Mouse (Mus musculus) midbrain, embryonic 10.5 days (tissue): ENCODE data around the gene Hist1h2bg. TPM values are rescaled to one million over a fixed set of nuclear protein-coding genes. Genes with fewer than 3 reads are reported as not detected.

Experiments used
- DNase-seq: peaks from one replicate; pipeline ENCODE4 v3.0.0-alpha.2; 2017; ENCODE audit warnings: low spot score
- H3K27ac ChIP-seq: fragments of 300-500 bp; sonication (generic); replicated peaks from 2 replicates; pipeline ENCODE4 v1.5.1; 2016; ENCODE audit warnings: mild to moderate bottlenecking
- H3K27me3 ChIP-seq: fragments of 300-500 bp; sonication (generic); 2 replicates; pipeline ENCODE4 v1.6.1; 2016; ENCODE audit warnings: low read depth, mild to moderate bottlenecking; ENCODE audit not compliant: poor library complexity, severe bottlenecking
- H3K36me3 ChIP-seq: fragments of 300-500 bp; sonication (generic); 2 replicates; pipeline ENCODE4 v1.6.1; 2016; ENCODE audit warnings: mild to moderate bottlenecking, moderate library complexity
- H3K4me1 ChIP-seq: fragments of 300-500 bp; sonication (generic); 2 replicates; pipeline ENCODE4 v1.6.1; 2016
- H3K4me3 ChIP-seq: fragments of 300-500 bp; sonication (generic); 2 replicates; pipeline ENCODE4 v1.5.1; 2016; ENCODE audit warnings: mild to moderate bottlenecking, moderate library complexity
- H3K9me3 ChIP-seq: fragments of 300-500 bp; sonication (generic); replicated peaks from 2 replicates; pipeline ENCODE4 v1.6.1; 2016; ENCODE audit warnings: mild to moderate bottlenecking
- WGBS: fragments of 180-500 bp; shearing (Covaris S2); methylation state at CpG from one replicate; pipeline ENCODE4 v1.1.7; 2016; 5-methylcytosine and 5-hydroxymethylcytosine counted together
- microRNA-seq: library from miRNA; unstranded; fragments of <30 nt; microRNA quantifications from one replicate; pipeline ENCODE4, GENCODE M21; 2017
- polyA plus RNA-seq: library from polyadenylated mRNA; unstranded; fragments of >200 nt; fragmentation: Nextera tagmentation; extraction: Ambion mirVana; gene quantifications from 2 replicates; pipeline ENCODE4 v1.2.1, GENCODE M21; 2016

Hist1h2bg gene
- polyA plus RNA-seq, 1 experiment from 2014 or later: 6.4 TPM

DNA sequence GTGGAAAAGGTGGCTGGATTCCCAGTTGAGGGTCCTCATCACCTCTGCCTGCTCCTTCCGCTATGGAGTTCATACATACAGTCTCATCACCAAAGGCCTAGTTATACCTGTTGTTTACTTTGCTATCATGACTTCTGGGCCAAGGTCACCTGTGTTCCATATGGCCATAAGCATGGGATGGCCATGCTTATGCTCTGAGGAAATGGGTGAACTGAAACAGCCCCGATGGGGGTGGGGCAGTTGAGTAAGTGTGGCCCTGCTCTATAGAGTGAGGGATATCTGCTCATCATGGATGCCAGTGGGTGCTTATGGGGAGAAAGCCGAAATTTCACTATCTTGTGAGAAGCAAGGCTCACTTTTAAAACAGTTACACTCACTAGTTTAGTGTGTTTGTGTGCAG lies 33.9 kb downstream of the Hist1h2bg start:
- no peaks in the 10 kb centered on the region for H3K36me3 ChIP-seq
- WGBS: 87% methylated on average over 3 of the region's 3 CpGs

DNA sequence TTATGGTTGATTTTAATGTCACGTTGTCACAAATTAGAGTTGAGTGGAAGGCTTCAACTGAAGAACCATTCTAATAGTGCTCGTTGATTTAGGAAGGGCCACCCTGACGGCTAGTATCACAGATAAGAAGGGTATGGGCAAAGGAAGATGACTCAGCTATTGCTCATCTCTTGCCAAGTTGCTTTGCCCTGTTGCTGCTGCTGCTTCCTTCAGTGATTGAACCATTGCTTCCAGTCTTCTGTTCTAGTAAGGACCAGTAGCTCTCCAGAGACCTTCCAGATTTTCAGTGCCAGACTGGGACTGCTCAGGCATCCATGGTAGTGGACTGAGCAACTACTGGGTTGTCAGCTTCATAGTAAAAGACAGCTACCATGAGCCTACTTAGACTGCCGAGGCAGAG lies 38.0 kb downstream of the Hist1h2bg start:
- Histone ChIP-seq H3K9me3 (no peaks in the 10 kb centered on the region), H3K27ac (no peak overlapping the region), H3K4me3 (no peak overlapping the region), H3K4me1 (no peaks in the 10 kb centered on the region), H3K27me3 (no peaks in the 10 kb centered on the region), H3K36me3 (no peaks in the 10 kb centered on the region)
- 89% methylated on average over 4 of the region's 4 CpGs for WGBS
- no peak for DNase-seq

More for the DNA sequence above, 33.9 kb downstream of the Hist1h2bg start:
- H3K9me3 ChIP-seq: no peaks in the 10 kb centered on the region
- DNase-seq: no peak
- H3K27ac ChIP-seq: no peak overlapping the region
- H3K4me3 ChIP-seq: no peak overlapping the region
- H3K27me3 ChIP-seq: no peaks in the 10 kb centered on the region
- H3K4me1 ChIP-seq: no peaks in the 10 kb centered on the region

DNA sequence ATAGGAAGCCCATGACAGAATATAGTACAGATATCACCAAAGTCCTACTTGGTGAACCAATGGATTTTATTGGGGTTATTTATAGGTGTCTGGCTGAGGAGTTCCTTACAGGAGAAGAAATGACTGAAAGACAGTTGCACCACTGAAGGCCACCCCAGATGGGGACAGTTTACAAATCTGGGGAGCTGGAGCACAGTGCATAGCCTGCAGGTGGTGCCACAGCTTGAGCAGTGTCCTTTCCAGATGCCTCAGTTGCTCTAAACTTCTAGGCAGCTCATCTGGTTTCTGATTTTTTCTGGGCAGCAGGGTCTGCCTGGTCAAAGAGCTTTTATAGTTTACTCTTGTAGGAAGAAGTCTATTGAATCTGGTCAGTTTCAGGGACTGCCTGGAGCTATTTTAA lies 38.6 kb downstream of the Hist1h2bg start:
- Histone ChIP-seq H3K4me3 (no peak overlapping the region), H3K27me3 (no peaks in the 10 kb centered on the region), H3K4me1 (no peaks in the 10 kb centered on the region), H3K9me3 (no peaks in the 10 kb centered on the region), H3K27ac (no peak overlapping the region), H3K36me3 (no peaks in the 10 kb centered on the region)
- no peak for DNase-seq

DNA sequence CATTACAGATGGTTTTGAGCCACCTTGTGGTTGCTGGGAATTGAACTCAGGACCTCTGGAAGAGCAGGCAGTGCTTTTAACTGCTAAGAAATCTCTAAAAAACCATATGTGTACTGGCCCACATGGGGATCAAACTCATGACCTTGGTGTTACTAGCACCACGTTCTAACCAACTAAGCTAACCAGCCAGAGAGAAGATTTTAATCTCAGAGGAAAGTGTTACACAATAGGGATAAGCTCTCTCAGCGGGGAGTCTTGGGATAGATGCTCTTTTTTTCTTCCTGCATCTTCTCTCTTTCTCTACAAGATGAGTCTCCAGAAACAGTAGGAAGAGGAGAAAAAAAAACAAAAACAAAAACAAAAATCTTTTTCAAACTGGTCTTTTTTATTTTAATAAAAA lies 39.2 kb downstream of the Hist1h2bg start:
- Histone ChIP-seq H3K4me1 (no peaks in the 10 kb centered on the region), H3K4me3 (no peak overlapping the region), H3K27me3 (no peaks in the 10 kb centered on the region), H3K36me3 (no peaks in the 10 kb centered on the region), H3K27ac (no peak overlapping the region), H3K9me3 (no peaks in the 10 kb centered on the region)
- WGBS: 72% methylated on average over 2 of the region's 2 CpGs
- no peak for DNase-seq

DNA sequence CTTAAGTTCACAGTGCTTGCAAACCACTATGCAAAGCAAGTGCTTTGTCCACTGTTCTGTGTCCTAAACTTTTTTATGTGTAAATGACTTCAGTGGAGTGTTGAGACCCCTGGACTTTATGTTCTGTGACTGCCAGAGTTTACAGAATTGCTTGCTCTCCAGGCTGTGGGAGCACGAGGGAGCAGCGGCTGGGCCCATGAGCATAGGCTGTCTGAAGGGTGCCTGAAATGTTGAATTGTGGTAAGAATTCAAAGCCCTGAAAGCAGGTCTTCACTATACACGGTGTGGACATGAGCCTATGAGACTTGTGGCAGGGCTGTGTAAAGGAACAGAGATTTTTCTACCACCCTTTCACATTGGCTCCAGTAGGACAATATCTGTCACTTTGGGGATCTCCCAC lies 40.4 kb downstream of the Hist1h2bg start:
- Histone ChIP-seq H3K36me3 (no peaks in the 10 kb centered on the region), H3K27ac (no peak overlapping the region), H3K4me3 (no peak overlapping the region), H3K4me1 (no peaks in the 10 kb centered on the region), H3K9me3 (no peaks in the 10 kb centered on the region), H3K27me3 (no peaks in the 10 kb centered on the region)
- no peak for DNase-seq
- 89% methylated on average over 3 of the region's 3 CpGs for whole genome bisulfite sequencing

DNA sequence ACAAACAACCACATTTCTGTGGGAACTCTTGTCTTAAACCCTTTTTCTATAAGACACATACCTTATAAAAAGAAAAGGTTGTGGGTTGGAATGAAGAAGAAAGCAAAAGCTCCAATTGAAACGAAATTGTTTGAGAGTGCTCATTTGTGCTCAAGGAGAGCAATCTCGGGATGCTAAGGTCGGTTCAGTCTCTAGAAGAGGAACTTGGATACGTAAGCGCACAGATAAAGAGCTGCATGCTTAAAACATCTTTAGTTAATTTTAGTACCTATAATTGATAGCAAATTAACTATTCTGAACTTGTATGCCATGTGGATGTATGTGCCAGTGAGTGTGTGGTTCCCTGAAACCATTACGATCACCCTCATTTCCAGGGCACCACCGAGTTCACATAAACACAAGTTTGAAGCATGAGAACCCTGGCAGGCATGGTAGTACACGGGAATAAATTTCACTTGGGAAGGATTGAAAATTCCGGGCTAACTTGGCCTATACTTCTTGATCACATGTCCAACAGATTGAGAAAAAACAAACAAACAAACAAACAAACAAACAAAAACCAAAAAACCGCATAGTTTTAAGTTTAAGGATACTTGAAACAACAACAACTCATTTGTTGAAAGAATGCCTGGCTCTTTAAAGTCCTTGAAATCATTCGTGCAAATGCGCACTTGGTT lies 49.0 kb downstream of the Hist1h2bg start:
- peak overlapping the region; percentile 70 for H3K4me3 ChIP-seq
- no peaks in the 10 kb centered on the region for H3K9me3 ChIP-seq
- 59% methylated on average over 12 of the region's 12 CpGs for WGBS
- H3K27ac ChIP-seq: peak overlapping the region; percentile 96
- peaks cover 20% of the 10 kb centered on the region for H3K4me1 ChIP-seq
- DNase-seq: peak; percentile 16
- no peaks in the 10 kb centered on the region for H3K36me3 ChIP-seq
- peaks cover 6% of the 10 kb centered on the region for H3K27me3 ChIP-seq

DNA sequence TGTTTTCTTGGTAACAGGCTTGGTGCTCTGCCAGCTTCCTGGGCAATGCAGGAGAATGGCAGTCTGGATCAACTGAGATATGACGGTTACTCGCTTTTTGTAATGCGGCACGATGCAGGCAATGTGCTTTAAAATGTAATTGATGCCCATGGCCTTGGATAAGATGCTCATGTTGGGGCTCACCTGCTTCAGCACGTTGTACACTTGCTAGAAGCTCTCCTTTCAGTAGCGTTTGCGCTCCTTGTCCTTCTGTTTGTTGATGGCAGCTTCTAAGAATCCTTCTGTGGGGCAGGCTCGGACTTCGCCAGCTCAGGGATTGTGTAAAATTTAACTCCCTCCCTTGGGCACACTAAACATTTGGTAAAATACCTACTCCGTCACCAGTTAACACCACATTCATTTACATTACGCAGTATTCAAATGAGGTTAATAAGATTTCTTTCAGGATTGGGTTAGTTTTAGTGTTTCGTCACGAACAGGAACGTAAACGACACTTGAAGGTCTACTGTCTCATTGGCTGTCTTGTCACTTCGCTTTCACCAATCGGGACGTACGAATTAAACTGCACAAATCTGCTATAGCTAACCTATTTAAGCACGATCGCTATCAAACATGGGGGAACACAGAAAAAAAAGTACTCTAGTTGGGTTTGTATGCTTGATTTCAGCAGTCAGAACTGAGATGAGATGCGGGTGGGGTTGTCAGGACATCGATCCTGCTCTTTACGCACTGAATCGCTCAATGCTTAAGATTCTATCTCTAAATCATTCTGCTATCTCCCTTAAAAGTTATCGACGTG lies 49.7 kb downstream of the Hist1h2bg start, which contains the start of gene Hist1h2be:
Hist1h2be (minus strand) TSS at position 392 of the 799 bp plus-strand sequence.
- peaks cover 13% of the 10 kb centered on the region for H3K27me3 ChIP-seq
- peaks cover 20% of the 10 kb centered on the region for H3K4me1 ChIP-seq
- no peaks in the 10 kb centered on the region for H3K9me3 ChIP-seq
- H3K4me3 ChIP-seq: peak within 1 kb of the TSS; percentile 70
- H3K36me3 ChIP-seq: no peaks in the 10 kb centered on the region
- DNase-seq: peak; percentile 69
- H3K27ac ChIP-seq: peak within 1 kb of the TSS; percentile 96
- 2% methylated on average over 27 of the region's 27 CpGs for WGBS

Small RNA genes lying within 50 kb of the gene (microRNA-seq; reads per million reads assigned to microRNA genes)
- gene Gm44297 (0.90 reads per million), gene Gm44359 (not detected), gene Gm44394 (not detected)

Other genes with a start within 250 kb of the Hist1h2bg start
- gene Zfp322a, start 202.2 kb upstream of the Hist1h2bg start, polyA plus RNA-seq: 55.6 and 58.6 TPM in 2 replicates
- gene Abt1, start 147.5 kb upstream of the Hist1h2bg start, polyA plus RNA-seq: 14.3 and 14.7 TPM in 2 replicates
- gene Btn1a1, start 105.5 kb upstream of the Hist1h2bg start, polyA plus RNA-seq: 0.04 and 0.06 TPM in 2 replicates
- gene Btn2a2, start 82.5 kb upstream of the Hist1h2bg start, polyA plus RNA-seq: 0.26 and 0.38 TPM in 2 replicates
- 2.0 and 4.1 TPM in 2 replicates for gene Hist1h4h, start 40.3 kb upstream of the Hist1h2bg start, polyA plus RNA-seq
- gene Hist1h2af, start 37.5 kb upstream of the Hist1h2bg start, polyA plus RNA-seq: 4.7 and 9.5 TPM in 2 replicates
- gene Hist1h3g, start 36.0 kb upstream of the Hist1h2bg start, polyA plus RNA-seq: 5.5 and 5.6 TPM in 2 replicates
- 1.00 and 1.0 TPM in 2 replicates for gene Hist1h2bh, start 28.0 kb upstream of the Hist1h2bg start, polyA plus RNA-seq
- 1.1 and 1.5 TPM in 2 replicates for gene Hist1h3f, start 27.3 kb upstream of the Hist1h2bg start, polyA plus RNA-seq
- gene Hist1h4f, start 19.7 kb upstream of the Hist1h2bg start, polyA plus RNA-seq: 1.7 TPM in 1 of 2 replicates, not detected in the other
- gene Hist1h1d, start 18.1 kb upstream of the Hist1h2bg start, polyA plus RNA-seq: 0.58 and 0.63 TPM in 2 replicates
- 5.1 and 7.2 TPM in 2 replicates for gene Hist1h3e, start 9.0 kb upstream of the Hist1h2bg start, polyA plus RNA-seq
- 85.6 and 104 TPM in 2 replicates for gene Hist1h2ae, start 176 bp upstream of the Hist1h2bg start, polyA plus RNA-seq
- gene Hist1h2bf, start 2.8 kb downstream of the Hist1h2bg start, polyA plus RNA-seq: 3.8 TPM in 2 replicates
- 0.67 and 1.3 TPM in 2 replicates for gene Hist1h2ad, start 3.0 kb downstream of the Hist1h2bg start, polyA plus RNA-seq
- gene Hist1h3d, start 4.4 kb downstream of the Hist1h2bg start, polyA plus RNA-seq: 6.2 and 10.8 TPM in 2 replicates
- gene Hist1h4d, start 10.2 kb downstream of the Hist1h2bg start, polyA plus RNA-seq: 95.1 and 103 TPM in 2 replicates
- gene Hist1h2be, start 49.7 kb downstream of the Hist1h2bg start, polyA plus RNA-seq: 3.1 and 3.2 TPM in 2 replicates
- gene Hist1h1e, start 51.2 kb downstream of the Hist1h2bg start, polyA plus RNA-seq: 18.0 and 22.4 TPM in 2 replicates
- gene Hist1h2ac, start 112.6 kb downstream of the Hist1h2bg start, polyA plus RNA-seq: 1.3 TPM in 2 replicates
- gene Hist1h2bc, start 112.8 kb downstream of the Hist1h2bg start, polyA plus RNA-seq: 22.1 and 23.9 TPM in 2 replicates
- gene Hist1h1t, start 124.4 kb downstream of the Hist1h2bg start, polyA plus RNA-seq: not detected in 2 replicates
- 4.9 and 5.1 TPM in 2 replicates for gene Hist1h4c, start 127.1 kb downstream of the Hist1h2bg start, polyA plus RNA-seq
- 2.3 and 2.5 TPM in 2 replicates for gene Hfe, start 139.5 kb downstream of the Hist1h2bg start, polyA plus RNA-seq
- 8.8 and 9.5 TPM in 2 replicates for gene Hist1h1c, start 167.4 kb downstream of the Hist1h2bg start, polyA plus RNA-seq
- 7.3 and 9.5 TPM in 2 replicates for gene Hist1h3c, start 174.2 kb downstream of the Hist1h2bg start, polyA plus RNA-seq
- 2.3 and 2.4 TPM in 2 replicates for gene Hist1h2bb, start 175.3 kb downstream of the Hist1h2bg start, polyA plus RNA-seq
- 44.4 and 45.3 TPM in 2 replicates for gene Hist1h2ab, start 179.7 kb downstream of the Hist1h2bg start, polyA plus RNA-seq
- gene Hist1h3b, start 180.9 kb downstream of the Hist1h2bg start, polyA plus RNA-seq: 8.1 and 11.3 TPM in 2 replicates
- gene Hist1h4b, start 185.6 kb downstream of the Hist1h2bg start, polyA plus RNA-seq: 4.9 and 6.9 TPM in 2 replicates
- gene Hist1h4a, start 189.8 kb downstream of the Hist1h2bg start, polyA plus RNA-seq: 0.42 TPM in 1 of 2 replicates, not detected in the other
- gene Hist1h3a, start 191.0 kb downstream of the Hist1h2bg start, polyA plus RNA-seq: 3.6 and 3.9 TPM in 2 replicates
- 1.7 and 2.7 TPM in 2 replicates for gene Hist1h1a, start 192.3 kb downstream of the Hist1h2bg start, polyA plus RNA-seq
- 0.20 TPM in 1 of 2 replicates, not detected in the other for gene Trim38, start 198.5 kb downstream of the Hist1h2bg start, polyA plus RNA-seq
- gene Slc17a2, start 235.6 kb downstream of the Hist1h2bg start, polyA plus RNA-seq: not detected in 2 replicates